Mouse (Mus musculus) lung, adult 2 months (tissue): ENCODE results near the gene Lrba. TPM values are rescaled to one million over a fixed set of nuclear protein-coding genes. Genes with fewer than 3 reads are reported as not detected.

Experiments
- DNase-seq: peaks from one replicate; pipeline ENCODE4 v3.0.0; 2022
- H3K4me1 ChIP-seq: fragments of 200-500 bp; 2 replicates; pipeline ENCODE4 v1.6.1; 2011; ENCODE audit warnings: low read length; ENCODE audit not compliant: control insufficient read depth, insufficient read depth
- H3K4me3 ChIP-seq: fragments of 200-500 bp; replicated peaks from 2 replicates; pipeline ENCODE3; 2011; ENCODE audit warnings: low read depth, mild to moderate bottlenecking, control low read depth, low read length; ENCODE audit errors: extremely low read depth
- CTCF ChIP-seq: fragments of 200-500 bp; IDR thresholded peaks from 2 replicates; pipeline ENCODE4 v1.5.1; 2011; ENCODE audit warnings: mild to moderate bottlenecking, low read length, control low read depth; ENCODE audit not compliant: insufficient read depth
- POLR2A ChIP-seq: fragments of 200-500 bp; IDR thresholded peaks from 2 replicates; pipeline ENCODE4 v1.6.1; 2011; ENCODE audit warnings: low read depth, mild to moderate bottlenecking, control low read depth, low read length, borderline replicate concordance; ENCODE audit errors: extremely low read depth
- WGBS: fragments of 180-500 bp; shearing (Covaris S2); methylation state at CpG from one replicate; pipeline ENCODE4 v1.1.7; 2018; 5-methylcytosine and 5-hydroxymethylcytosine counted together
- polyA plus RNA-seq: library from polyadenylated mRNA; depleted of rRNA; stranded (reverse); fragments of >200 nt; gene quantifications from 2 replicates; pipeline ENCODE4 v1.2.3, GENCODE M21; 2012

Lrba gene
- polyA plus RNA-seq, 1 experiment = 13.5 TPM

- 74% methylated on average over 3 of the region's 3 CpGs for WGBS
Observed at GRCm38 (mm10) chr3:86738831-86739230, 514.4 kb downstream of the Lrba start.

GRCm38 (mm10) chr3:86739745-86740144 lies 515.3 kb downstream of the Lrba start:
- WGBS = 94% methylated on average over 4 of the region's 4 CpGs
- TF ChIP-seq POLR2A (no peak), CTCF (no peak)
- DNase-seq = no peak

More at GRCm38 (mm10) chr3:86738831-86739230, 514.4 kb downstream of the Lrba start:
- H3K4me1 ChIP-seq = no peaks in the 10 kb centered on the region
- DNase-seq = no peak
- TF ChIP-seq POLR2A = no peak
- TF ChIP-seq CTCF = no peak
- H3K4me3 ChIP-seq = no peak overlapping the region

GRCm38 (mm10) chr3:86745348-86745747 lies 520.9 kb downstream of the Lrba start:
- 77% methylated on average over 4 of the region's 4 CpGs for WGBS

More at GRCm38 (mm10) chr3:86739745-86740144, 515.3 kb downstream of the Lrba start:
- no peaks in the 10 kb centered on the region for H3K4me1 ChIP-seq
- H3K4me3 ChIP-seq = no peak overlapping the region

GRCm38 (mm10) chr3:86745769-86746512 lies 521.5 kb downstream of the Lrba start:
- Histone ChIP-seq H3K4me1 (no peaks in the 10 kb centered on the region), H3K4me3 (no peak overlapping the region)
- no peak for TF ChIP-seq POLR2A
- TF ChIP-seq CTCF = no peak
- WGBS = 84% methylated on average over 10 of the region's 10 CpGs
- no peak for DNase-seq

More at GRCm38 (mm10) chr3:86745348-86745747, 520.9 kb downstream of the Lrba start:
- no peak for TF ChIP-seq CTCF
- no peak for TF ChIP-seq POLR2A
- DNase-seq = no peak
- H3K4me3 ChIP-seq = no peak overlapping the region
- no peaks in the 10 kb centered on the region for H3K4me1 ChIP-seq

- Histone ChIP-seq H3K4me3 (no peak overlapping the region), H3K4me1 (no peaks in the 10 kb centered on the region)
- 45% methylated on average over 7 of the region's 7 CpGs for WGBS
- DNase-seq = no peak
- no peak for TF ChIP-seq CTCF
- TF ChIP-seq POLR2A = no peak
Observed at GRCm38 (mm10) chr3:86750652-86751051, 526.2 kb downstream of the Lrba start.

- no peak for DNase-seq
- no peak overlapping the region for H3K4me3 ChIP-seq
- TF ChIP-seq POLR2A = no peak
- TF ChIP-seq CTCF = no peak
- no peaks in the 10 kb centered on the region for H3K4me1 ChIP-seq
- WGBS = 43% methylated on average over 6 of the region's 6 CpGs
Observed at GRCm38 (mm10) chr3:86754178-86754577, 529.7 kb downstream of the Lrba start.

GRCm38 (mm10) chr3:86754595-86755557 lies 530.4 kb downstream of the Lrba start:
- 82% methylated on average over 14 of the region's 14 CpGs for WGBS
- H3K4me1 ChIP-seq = no peaks in the 10 kb centered on the region
- TF ChIP-seq CTCF = no peak
- no peak for TF ChIP-seq POLR2A
- DNase-seq = no peak
- H3K4me3 ChIP-seq = no peak overlapping the region

GRCm38 (mm10) chr3:86756548-86756947 lies 532.1 kb downstream of the Lrba start:
- DNase-seq = no peak
- TF ChIP-seq CTCF (no peak), POLR2A (no peak)
- WGBS = 65% methylated on average over 1 of the region's 1 CpGs
- H3K4me3 ChIP-seq = no peak overlapping the region
- H3K4me1 ChIP-seq = no peaks in the 10 kb centered on the region

- Histone ChIP-seq H3K4me1 (no peaks in the 10 kb centered on the region), H3K4me3 (peak overlapping the region; percentile 45)
- 58% methylated on average over 6 of the region's 6 CpGs for WGBS
- TF ChIP-seq POLR2A = no peak
- no peak for TF ChIP-seq CTCF
- DNase-seq = no peak
Observed at GRCm38 (mm10) chr3:86758727-86759126, 534.2 kb downstream of the Lrba start.

- Histone ChIP-seq H3K4me3 (no peak overlapping the region), H3K4me1 (no peaks in the 10 kb centered on the region)
- DNase-seq = no peak
- no peak for TF ChIP-seq POLR2A
- no peak for TF ChIP-seq CTCF
- WGBS = 82% methylated on average over 1 of the region's 1 CpGs
Observed at GRCm38 (mm10) chr3:86759383-86759782, 534.9 kb downstream of the Lrba start.
